In genomic region chr3:52413187-52413746, GRCm38 (mm10) we compare ENCODE assay signal across 10 mouse cellular contexts.
DNase-seq lines count a peak whose midpoint lies in the region; ATAC-seq lines count a peak whose summit lies in the region.
"Had no signal": no experiment of that assay in that cellular context is flagged by ENCODE, and none has a peak within 500 bp of the region (broad histone marks: within the 10 kb centered on the region; RNA-seq: fewer than 3 reads in every experiment).

No protein-coding gene starts in this region.

- H3K36me3 ChIP-seq in forebrain, embryonic 12.5 days (replicated peaks): no peaks in the 10 kb centered on the region
- no peaks in the 10 kb centered on the region for H3K36me3 ChIP-seq in forebrain, embryonic 15.5 days
- H3K36me3 ChIP-seq in midbrain, embryonic 14.5 days (ENCODE audit: control insufficient read depth, insufficient read depth, low read length): no peaks in the 10 kb centered on the region
- H3K36me3 ChIP-seq in midbrain, embryonic 16.5 days (ENCODE audit: control insufficient read depth, insufficient read depth, low read length): no peaks in the 10 kb centered on the region
- no peaks in the 10 kb centered on the region for H3K36me3 ChIP-seq in limb, embryonic 15.5 days
- H3K36me3 ChIP-seq: embryonic facial prominence, embryonic 15.5 days had no signal

- no peaks in the 10 kb centered on the region for H3K9me3 ChIP-seq in forebrain, embryonic 12.5 days
- H3K9me3 ChIP-seq in forebrain, embryonic 15.5 days: no peaks in the 10 kb centered on the region
- H3K9me3 ChIP-seq in midbrain, embryonic 14.5 days (ENCODE audit: control insufficient read depth, low read length): no peaks in the 10 kb centered on the region
- no peaks in the 10 kb centered on the region for H3K9me3 ChIP-seq in midbrain, embryonic 16.5 days (replicated peaks; ENCODE audit: control insufficient read depth, low read length, poor library complexity, severe bottlenecking)
- H3K9me3 ChIP-seq in limb, embryonic 15.5 days: no peaks in the 10 kb centered on the region
- H3K9me3 ChIP-seq: embryonic facial prominence, embryonic 15.5 days had no signal

- 0 out of 2 replicates have a peak, but pooled peaks cover 15% of the 10 kb centered on the region for H3K27me3 ChIP-seq in forebrain, embryonic 12.5 days
- no peaks in the 10 kb centered on the region for H3K27me3 ChIP-seq in forebrain, embryonic 15.5 days
- H3K27me3 ChIP-seq in midbrain, embryonic 14.5 days (ENCODE audit: control insufficient read depth, insufficient read depth, low read length): no peaks in the 10 kb centered on the region
- no peaks in the 10 kb centered on the region for H3K27me3 ChIP-seq in midbrain, embryonic 16.5 days (ENCODE audit: control insufficient read depth, insufficient read depth, low read depth, low read length)
- H3K27me3 ChIP-seq in limb, embryonic 15.5 days: peaks cover 13% of the 10 kb centered on the region; the same call in 1 of the 2 replicates
- H3K27me3 ChIP-seq: embryonic facial prominence, embryonic 15.5 days had no signal

- H3K4me3 ChIP-seq in forebrain, embryonic 12.5 days (replicated peaks): no peak overlapping the region
- H3K4me3 ChIP-seq in forebrain, embryonic 15.5 days: no peak overlapping the region
- no peak overlapping the region for H3K4me3 ChIP-seq in midbrain, embryonic 14.5 days (replicated peaks; ENCODE audit: low read depth, low read length)
- no peak overlapping the region for H3K4me3 ChIP-seq in midbrain, embryonic 16.5 days (ENCODE audit: low read depth, low read length)
- no peak overlapping the region for H3K4me3 ChIP-seq in limb, embryonic 15.5 days
- H3K4me3 ChIP-seq: embryonic facial prominence, embryonic 15.5 days had no signal

- 5% methylated on average over 10 of the region's 10 CpGs for WGBS in forebrain, embryonic 12.5 days
- 10% methylated on average over 10 of the region's 10 CpGs for WGBS in forebrain, embryonic 15.5 days
- 10% methylated on average over 10 of the region's 10 CpGs for WGBS in midbrain, embryonic 14.5 days
- 15% methylated on average over 10 of the region's 10 CpGs for WGBS in midbrain, embryonic 16.5 days
- 18% methylated on average over 10 of the region's 10 CpGs for WGBS in limb, embryonic 15.5 days

- 0 out of 2 replicates have a peak overlapping the region, but pooled peaks have one; percentile 8 for H3K4me2 ChIP-seq in forebrain, embryonic 12.5 days
- H3K4me2 ChIP-seq in forebrain, embryonic 15.5 days (replicated peaks): no peak overlapping the region
- no peak overlapping the region for H3K4me2 ChIP-seq in midbrain, embryonic 14.5 days (ENCODE audit: low read length)
- no peak overlapping the region for H3K4me2 ChIP-seq in midbrain, embryonic 16.5 days (ENCODE audit: low read length)
- H3K4me2 ChIP-seq in limb, embryonic 15.5 days: no peak overlapping the region
- H3K4me2 ChIP-seq: embryonic facial prominence, embryonic 15.5 days had no signal

- H3K27ac ChIP-seq in forebrain, embryonic 12.5 days: no peak overlapping the region
- no peak overlapping the region for H3K27ac ChIP-seq in forebrain, embryonic 15.5 days (replicated peaks)
- no peak overlapping the region for H3K27ac ChIP-seq in midbrain, embryonic 14.5 days (replicated peaks; ENCODE audit: low read depth, low read length)
- no peak overlapping the region for H3K27ac ChIP-seq in midbrain, embryonic 16.5 days (ENCODE audit: low read length)
- no peak overlapping the region for H3K27ac ChIP-seq in limb, embryonic 15.5 days
- H3K27ac ChIP-seq: embryonic facial prominence, embryonic 15.5 days had no signal

- no peak overlapping the region for H3K9ac ChIP-seq in forebrain, embryonic 12.5 days
- no peak overlapping the region for H3K9ac ChIP-seq in forebrain, embryonic 15.5 days (replicated peaks)
- no peak overlapping the region for H3K9ac ChIP-seq in midbrain, embryonic 14.5 days (replicated peaks; ENCODE audit: low read length)
- H3K9ac ChIP-seq in midbrain, embryonic 16.5 days (ENCODE audit: low read depth, low read length): no peak overlapping the region
- H3K9ac ChIP-seq in limb, embryonic 15.5 days: no peak overlapping the region
- H3K9ac ChIP-seq: embryonic facial prominence, embryonic 15.5 days had no signal

- peaks cover 18% of the 10 kb centered on the region for H3K4me1 ChIP-seq in forebrain, embryonic 12.5 days
- H3K4me1 ChIP-seq in forebrain, embryonic 15.5 days: peaks cover 12% of the 10 kb centered on the region
- peaks cover 5% of the 10 kb centered on the region; the same call in 1 of the 2 replicates for H3K4me1 ChIP-seq in midbrain, embryonic 14.5 days (ENCODE audit: control insufficient read depth, insufficient read depth, low read length)
- H3K4me1 ChIP-seq in midbrain, embryonic 16.5 days (ENCODE audit: control insufficient read depth, insufficient read depth, low read length): peaks cover 3% of the 10 kb centered on the region; the same call in 1 of the 2 replicates
- H3K4me1 ChIP-seq in limb, embryonic 15.5 days: peaks cover 30% of the 10 kb centered on the region

- peak; percentile 32 for DNase-seq in midbrain, embryonic 14.5 days
- peak; percentile 75 for DNase-seq in yolk sac, embryonic 10.5 days (ENCODE audit: low spot score)
- no peak for DNase-seq in thymus, postnatal 0 days (ENCODE audit: low spot score)
- DNase-seq in ovary, postnatal 10 days (ENCODE audit: low spot score): no peak
- DNase-seq: adrenal gland, adult 2 months had no signal

- 0 out of 2 replicates have a peak, but pooled peaks have one; percentile 33 for ATAC-seq in forebrain, embryonic 12.5 days (ENCODE audit: low FRiP score)
- ATAC-seq in forebrain, embryonic 15.5 days (replicated peaks): no peak
- no peak for ATAC-seq in midbrain, embryonic 14.5 days (ENCODE audit: low FRiP score, low TSS enrichment)
- no peak for ATAC-seq in midbrain, embryonic 16.5 days
- 0 out of 2 replicates have a peak, but pooled peaks have one; percentile 31 for ATAC-seq in limb, embryonic 15.5 days (ENCODE audit: insufficient number of reproducible peaks, low FRiP score, low TSS enrichment, low read depth)

Comparison
In these comparisons a context has a peak if more than half of its experiments do, and no peak if none do; other contexts are left out.
1. ATAC-seq: peak in forebrain, embryonic 12.5 days (single experiment) and limb, embryonic 15.5 days (single experiment); none in forebrain, embryonic 15.5 days (single experiment), midbrain, embryonic 14.5 days (single experiment) and midbrain, embryonic 16.5 days (single experiment).
2. DNase-seq: peak in midbrain, embryonic 14.5 days (single experiment) and yolk sac, embryonic 10.5 days (single experiment); none in thymus, postnatal 0 days (single experiment) and ovary, postnatal 10 days (single experiment).